Mouse (Mus musculus) ES-Bruce4 (cell line): Measurements from ENCODE around the gene Slc9a9.

Source experiments
- CTCF ChIP-seq: IDR thresholded peaks from one replicate; pipeline ENCODE4 v1.8.1; 2011; ENCODE audit warnings: low read depth, low read length
- POLR2A ChIP-seq: IDR thresholded peaks from one replicate; pipeline ENCODE4 v1.8.1; 2011; ENCODE audit warnings: low read length; ENCODE audit not compliant: insufficient read depth

DNA sequence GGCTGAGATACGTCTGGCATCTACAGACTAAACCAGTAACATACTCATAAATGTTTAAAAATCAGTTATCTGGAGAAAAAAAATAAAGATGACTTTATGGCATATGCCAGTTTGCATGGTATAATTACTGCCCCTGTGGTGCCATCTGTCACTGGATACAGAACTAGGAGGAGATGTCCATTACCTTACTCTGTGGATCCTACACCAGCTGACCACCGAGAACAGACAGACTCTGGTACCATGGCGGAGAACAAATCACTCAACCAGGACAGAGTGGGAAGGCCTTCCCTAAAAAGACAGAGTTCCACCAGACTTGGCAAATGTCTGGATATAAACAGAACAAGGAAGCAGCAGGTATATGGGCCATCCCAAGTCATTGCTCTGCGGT, 519.5 kb downstream of the Slc9a9 start:
- TF ChIP-seq CTCF (no peak), POLR2A (no peak)
